Comparison of ENCODE assay signal across 8 mouse cellular contexts in genomic region chr1:182140370-182140769, GRCm38 (mm10). TPM values are rescaled to one million over a fixed set of nuclear protein-coding genes. Genes with fewer than 3 reads are reported as not detected.
DNase-seq lines count a peak whose midpoint lies in the region; ATAC-seq and TF ChIP-seq lines count a peak whose summit lies in the region.

No protein-coding gene starts in this region.

- no peak overlapping the region for H3K9ac ChIP-seq in midbrain, embryonic 15.5 days
- no peak overlapping the region for H3K9ac ChIP-seq in embryonic facial prominence, embryonic 11.5 days (replicated peaks; ENCODE audit: low read length)
- H3K9ac ChIP-seq in heart, adult 2 months (ENCODE audit: low read depth, low read length): no peak overlapping the region
- no peak overlapping the region for H3K9ac ChIP-seq in limb, embryonic 12.5 days (replicated peaks)
- H3K9ac ChIP-seq in midbrain, postnatal 0 days (replicated peaks; ENCODE audit: low read length, poor library complexity, severe bottlenecking): no peak overlapping the region

- H3K36me3 ChIP-seq in midbrain, embryonic 10.5 days: no peaks in the 10 kb centered on the region
- no peaks in the 10 kb centered on the region for H3K36me3 ChIP-seq in midbrain, embryonic 15.5 days (replicated peaks)
- H3K36me3 ChIP-seq in embryonic facial prominence, embryonic 11.5 days (replicated peaks; ENCODE audit: control insufficient read depth, insufficient read depth, low read depth, low read length): no peaks in the 10 kb centered on the region
- H3K36me3 ChIP-seq in heart, adult 2 months (ENCODE audit: control insufficient read depth, insufficient read depth, low read length): no peaks in the 10 kb centered on the region
- no peaks in the 10 kb centered on the region for H3K36me3 ChIP-seq in limb, embryonic 12.5 days
- H3K36me3 ChIP-seq in midbrain, postnatal 0 days (ENCODE audit: insufficient read depth, low read length): no peaks in the 10 kb centered on the region

- no peak; the same call in 1 of the 2 replicates for ATAC-seq in midbrain, embryonic 15.5 days (replicated peaks)
- ATAC-seq in embryonic facial prominence, embryonic 11.5 days (replicated peaks; ENCODE audit: insufficient number of reproducible peaks, low FRiP score, low TSS enrichment, low read depth): peak; percentile 55; the same call in 1 of the 2 replicates
- ATAC-seq in limb, embryonic 12.5 days (ENCODE audit: insufficient number of reproducible peaks, insufficient read depth, low FRiP score, low TSS enrichment, low read depth): 0 out of 2 replicates have a peak, but pooled peaks have one; percentile 57
- no peak; the same call in 1 of the 2 replicates for ATAC-seq in midbrain, postnatal 0 days (ENCODE audit: low FRiP score)

- no peak overlapping the region for H3K4me2 ChIP-seq in midbrain, embryonic 15.5 days
- H3K4me2 ChIP-seq in embryonic facial prominence, embryonic 11.5 days (ENCODE audit: low read depth, low read length): no peak overlapping the region
- H3K4me2 ChIP-seq in limb, embryonic 12.5 days: peak overlapping the region; percentile 37
- H3K4me2 ChIP-seq in midbrain, postnatal 0 days (ENCODE audit: low read depth, low read length, poor library complexity, severe bottlenecking): no peak overlapping the region

- intact Hi-C loops in heart, adult 2 months (cut with DNase I): loop anchor here (1.0 kb wide), 1 partner anchor 252 kb away; no protein-coding TSS in a partner anchor

- H3K4me1 ChIP-seq in midbrain, embryonic 10.5 days: peaks cover 10% of the 10 kb centered on the region
- no peaks in the 10 kb centered on the region for H3K4me1 ChIP-seq in midbrain, embryonic 15.5 days
- no peaks in the 10 kb centered on the region; the same call in 1 of the 2 replicates for H3K4me1 ChIP-seq in embryonic facial prominence, embryonic 11.5 days (ENCODE audit: control insufficient read depth, insufficient read depth, low read length)
- no peaks in the 10 kb centered on the region for H3K4me1 ChIP-seq in heart, adult 2 months (ENCODE audit: control insufficient read depth, insufficient read depth, low read length)
- H3K4me1 ChIP-seq in limb, embryonic 12.5 days (replicated peaks): peaks cover 13% of the 10 kb centered on the region
- no peaks in the 10 kb centered on the region for H3K4me1 ChIP-seq in midbrain, postnatal 0 days (ENCODE audit: insufficient read depth, low read length)

- 5% methylated on average over 6 of the region's 6 CpGs for WGBS in midbrain, embryonic 10.5 days
- WGBS in midbrain, embryonic 15.5 days: 0% methylated on average over 6 of the region's 6 CpGs
- 5% methylated on average over 6 of the region's 6 CpGs for WGBS in embryonic facial prominence, embryonic 11.5 days
- WGBS in heart, adult 2 months: 3% methylated on average over 6 of the region's 6 CpGs
- 4% methylated on average over 6 of the region's 6 CpGs for WGBS in limb, embryonic 12.5 days
- WGBS in midbrain, postnatal 0 days: 6% methylated on average over 6 of the region's 6 CpGs

- peak; percentile 81 for DNase-seq in midbrain, embryonic 10.5 days (ENCODE audit: low spot score)
- DNase-seq in embryonic facial prominence, embryonic 11.5 days (ENCODE audit: low spot score): peak; percentile 91
- DNase-seq in heart, adult 2 months: peak; percentile 72 to 81
- peak; percentile 50 to 80 for DNase-seq in kidney, adult 8-10 months
- DNase-seq in midbrain, postnatal 0 days (ENCODE audit: low spot score): peak; percentile 75
- peak; percentile 71 to 84 for DNase-seq in spleen, postnatal 10 days (ENCODE audit: low spot score in 2 of 2)

- peaks cover 8% of the 10 kb centered on the region; the same call in 1 of the 2 replicates for H3K27me3 ChIP-seq in midbrain, embryonic 10.5 days (ENCODE audit: low read depth, poor library complexity, severe bottlenecking)
- H3K27me3 ChIP-seq in midbrain, embryonic 15.5 days (replicated peaks): no peaks in the 10 kb centered on the region
- H3K27me3 ChIP-seq in embryonic facial prominence, embryonic 11.5 days (ENCODE audit: control insufficient read depth, insufficient read depth, low read length): no peaks in the 10 kb centered on the region
- H3K27me3 ChIP-seq in heart, adult 2 months (ENCODE audit: control insufficient read depth, insufficient read depth, low read length): no peaks in the 10 kb centered on the region
- no peaks in the 10 kb centered on the region; the same call in 1 of the 2 replicates for H3K27me3 ChIP-seq in limb, embryonic 12.5 days
- H3K27me3 ChIP-seq in midbrain, postnatal 0 days (ENCODE audit: insufficient read depth, low read length): no peaks in the 10 kb centered on the region; the same call in 1 of the 2 replicates

- H3K27ac ChIP-seq in midbrain, embryonic 10.5 days (replicated peaks): no peak overlapping the region
- no peak overlapping the region for H3K27ac ChIP-seq in midbrain, embryonic 15.5 days
- no peak overlapping the region for H3K27ac ChIP-seq in embryonic facial prominence, embryonic 11.5 days (replicated peaks; ENCODE audit: low read depth, low read length)
- no peak overlapping the region for H3K27ac ChIP-seq in heart, adult 2 months
- H3K27ac ChIP-seq in limb, embryonic 12.5 days: no peak overlapping the region
- no peak overlapping the region for H3K27ac ChIP-seq in midbrain, postnatal 0 days (ENCODE audit: low read depth, low read length)

- TF ChIP-seq POLR2A in heart, adult 2 months (IDR thresholded peaks at IDR 0.05; ENCODE audit: insufficient read depth, low read depth, low read length): no peak

- H3K4me3 ChIP-seq in midbrain, embryonic 10.5 days: peak overlapping the region; percentile 24
- H3K4me3 ChIP-seq in midbrain, embryonic 15.5 days: no peak overlapping the region
- no peak overlapping the region for H3K4me3 ChIP-seq in embryonic facial prominence, embryonic 11.5 days (ENCODE audit: low read depth, low read length)
- no peak overlapping the region for H3K4me3 ChIP-seq in heart, adult 2 months
- H3K4me3 ChIP-seq in limb, embryonic 12.5 days (replicated peaks): no peak overlapping the region
- no peak overlapping the region for H3K4me3 ChIP-seq in midbrain, postnatal 0 days (ENCODE audit: low read depth, low read length)

- H3K79me2 ChIP-seq in heart, adult 2 months (replicated peaks; ENCODE audit: control insufficient read depth, insufficient read depth, low read length): no peaks in the 10 kb centered on the region

- TF ChIP-seq CTCF in heart, adult 2 months (IDR thresholded peaks at IDR 0.05): no peak; the same call in 1 of the 2 replicates
- TF ChIP-seq CTCF in midbrain, postnatal 0 days (IDR thresholded peaks at IDR 0.05): peak; percentile 90

- TF ChIP-seq EP300 in heart, adult 2 months (IDR thresholded peaks at IDR 0.05; ENCODE audit: insufficient read depth, low read depth, low read length): no peak

- H3K9me3 ChIP-seq in midbrain, embryonic 10.5 days (replicated peaks): no peaks in the 10 kb centered on the region
- H3K9me3 ChIP-seq in midbrain, embryonic 15.5 days: no peaks in the 10 kb centered on the region
- no peaks in the 10 kb centered on the region for H3K9me3 ChIP-seq in embryonic facial prominence, embryonic 11.5 days (replicated peaks; ENCODE audit: control insufficient read depth, low read length)
- no peaks in the 10 kb centered on the region for H3K9me3 ChIP-seq in limb, embryonic 12.5 days
- H3K9me3 ChIP-seq in midbrain, postnatal 0 days (ENCODE audit: low read length): no peaks in the 10 kb centered on the region

RNA-seq across cellular contexts. Expression of gene Srp9, which starts 15.8 kb away (rescaled TPM):
- 156 and 165 TPM in 2 replicates for polyA plus RNA-seq in midbrain, embryonic 10.5 days (2016; fragmentation: Nextera tagmentation; extraction: Ambion mirVana)
- 125 and 128 TPM in 2 replicates for polyA plus RNA-seq in midbrain, embryonic 15.5 days (2015; fragmentation: Nextera tagmentation; extraction: Ambion mirVana)
- 188 and 200 TPM in 2 replicates for polyA plus RNA-seq in embryonic facial prominence, embryonic 11.5 days (2014; fragmentation: Nextera tagmentation; extraction: Ambion mirVana)
- total RNA-seq in heart, adult 2 months (2021): 10 to 100 TPM; 40.5 to 47.6 TPM
- polyA plus RNA-seq in heart, adult 2 months (2012; rRNA removed): 29.4 and 39.0 TPM in 2 replicates
- polyA plus RNA-seq in limb, embryonic 12.5 days (2016; fragmentation: Nextera tagmentation; extraction: Ambion mirVana): 176 and 183 TPM in 2 replicates
- total RNA-seq in midbrain, postnatal 0 days (2014; rRNA removed): 70.5 and 76.1 TPM in 2 replicates
- 169 and 173 TPM in 2 replicates for polyA plus RNA-seq in midbrain, postnatal 0 days (2015; fragmentation: Nextera tagmentation; extraction: Ambion mirVana)

RNA-seq across cellular contexts. Expression of gene Vmn1r1, which starts 23.9 kb away (rescaled TPM):
- polyA plus RNA-seq in midbrain, embryonic 10.5 days (2016; fragmentation: Nextera tagmentation; extraction: Ambion mirVana): not detected in 2 replicates
- not detected in 2 replicates for polyA plus RNA-seq in midbrain, embryonic 15.5 days (2015; fragmentation: Nextera tagmentation; extraction: Ambion mirVana)
- not detected in 2 replicates for polyA plus RNA-seq in embryonic facial prominence, embryonic 11.5 days (2014; fragmentation: Nextera tagmentation; extraction: Ambion mirVana)
- total RNA-seq in heart, adult 2 months (2021): not detected
- polyA plus RNA-seq in heart, adult 2 months (2012; rRNA removed): not detected in 2 replicates
- polyA plus RNA-seq in limb, embryonic 12.5 days (2016; fragmentation: Nextera tagmentation; extraction: Ambion mirVana): not detected in 2 replicates
- not detected in 2 replicates for total RNA-seq in midbrain, postnatal 0 days (2014; rRNA removed)
- not detected in 2 replicates for polyA plus RNA-seq in midbrain, postnatal 0 days (2015; fragmentation: Nextera tagmentation; extraction: Ambion mirVana)

Comparison
In these comparisons a context has a peak if more than half of its experiments do, and no peak if none do; other contexts are left out.
1. ATAC-seq: peak in embryonic facial prominence, embryonic 11.5 days (single experiment) and limb, embryonic 12.5 days (single experiment); none in midbrain, embryonic 15.5 days (single experiment) and midbrain, postnatal 0 days (single experiment).
2. Peak in every context shown above with its lines, with median percentiles within 50 percentile points of each other: DNase-seq.